Mouse (Mus musculus) induced T-regulatory cell, adult 2 months (primary cell): ENCODE results near the gene Btbd19.
A peak's percentile ranks its signal among the peaks of the same experiment; 100 is the strongest.

ENCODE experiments used
- DNase-seq: peaks from one replicate; pipeline ENCODE4 v3.0.0-alpha.2; 2012; ENCODE audit warnings: low read depth

Gene Btbd19

DNA sequence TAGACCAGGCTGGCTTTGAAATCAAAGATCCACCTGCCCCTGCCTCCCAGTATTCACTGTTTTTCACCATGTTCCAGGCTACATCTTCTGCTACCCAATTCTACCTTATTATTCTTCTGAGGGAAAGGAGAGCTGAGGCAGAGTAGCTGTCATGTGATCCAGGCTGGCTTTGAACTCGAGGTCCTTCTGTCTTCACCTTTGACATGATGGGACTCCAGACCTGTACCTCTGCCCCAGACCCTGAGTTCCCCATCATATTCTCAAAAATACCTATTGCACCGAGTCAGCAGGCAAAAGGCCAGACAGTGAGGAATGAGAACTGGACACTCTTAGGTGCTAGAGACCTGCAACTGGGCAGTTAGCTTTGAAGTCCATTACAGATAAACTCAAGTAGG lies 9.1 kb upstream of the Btbd19 start:
- no peak for DNase-seq

DNA sequence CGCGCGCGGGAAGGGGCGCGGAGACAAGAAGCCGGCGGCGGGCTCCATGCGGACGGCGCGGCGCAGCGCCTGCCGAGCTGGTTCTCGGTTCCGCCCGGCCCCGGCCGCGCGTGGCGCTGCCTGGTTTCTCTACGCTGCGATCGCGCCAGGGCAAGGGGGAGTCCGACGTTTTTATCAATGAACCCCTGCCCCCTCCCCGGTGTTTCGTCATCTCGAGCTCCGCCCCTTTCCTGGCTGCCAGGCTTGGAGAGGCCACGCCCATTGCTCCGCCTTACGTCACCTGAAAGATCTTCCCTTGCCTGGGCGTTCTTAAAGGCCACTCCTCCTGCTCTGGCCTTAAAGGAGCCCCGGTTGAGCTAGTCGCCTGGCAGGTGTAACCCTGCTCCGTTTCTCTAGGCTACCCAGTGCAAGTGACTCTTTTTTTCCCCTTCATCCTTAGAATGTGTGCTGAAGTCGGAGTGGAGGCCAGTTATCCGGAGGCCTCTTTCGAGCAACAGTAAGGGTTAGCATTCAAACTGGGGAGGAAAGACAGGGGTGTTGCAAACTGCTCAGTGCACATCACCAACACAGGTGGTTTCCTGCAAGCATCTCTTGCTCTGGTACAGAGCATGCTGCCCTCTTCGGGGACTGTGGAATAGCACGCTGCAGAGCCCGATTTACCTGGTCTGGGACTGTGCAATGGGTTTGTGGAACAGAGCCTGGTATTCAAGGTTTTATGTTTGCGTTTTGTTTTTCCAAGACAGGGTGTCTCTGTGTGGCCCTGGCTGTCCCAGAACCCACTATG lies 8.5 kb upstream of the Btbd19 start, which contains the start of gene Plk3:
Gene Plk3 (minus strand): TSS at position 147 of the 784 bp plus-strand sequence.
- peak; percentile 100 for DNase-seq

DNA sequence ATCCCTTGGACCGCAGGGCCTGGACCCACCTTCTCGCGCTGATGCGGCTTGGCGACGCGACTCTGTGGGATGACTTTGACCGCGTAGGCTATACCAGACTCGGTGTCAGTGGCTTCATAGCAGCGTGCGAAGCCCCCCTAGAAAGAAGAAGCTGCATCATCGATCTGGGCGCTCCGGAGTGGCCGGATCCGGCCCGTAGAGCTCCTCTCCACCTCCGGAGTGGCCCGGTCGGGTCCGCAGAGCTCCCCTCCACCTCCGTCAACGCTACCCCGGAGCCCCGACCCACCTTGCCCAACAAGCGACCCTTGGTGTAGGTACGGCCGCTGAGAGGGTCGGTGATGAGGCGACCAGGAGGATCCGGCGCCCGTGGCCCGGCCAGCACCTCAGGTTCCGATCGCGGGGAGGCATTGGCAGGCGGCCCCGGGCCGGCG lies 7.9 kb upstream of the Btbd19 start:
- DNase-seq: no peak

DNA sequence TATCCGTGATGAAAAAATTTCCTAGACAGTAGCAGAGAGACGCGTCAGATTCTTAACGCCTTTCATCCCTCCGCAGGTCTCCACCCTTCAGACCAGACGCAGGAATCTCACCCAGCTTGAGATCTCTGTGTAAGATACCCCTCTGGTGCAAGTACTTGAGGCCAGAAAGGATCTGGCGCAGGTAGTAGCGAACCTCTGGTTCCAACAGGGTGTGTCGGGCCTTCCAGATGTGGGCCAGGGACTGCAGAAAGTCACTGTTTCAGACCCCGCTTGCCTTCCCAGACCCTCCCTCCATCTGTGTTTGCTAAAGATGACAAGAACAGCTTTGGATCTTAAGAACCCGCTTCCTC lies 7.2 kb upstream of the Btbd19 start:
- no peak for DNase-seq

DNA sequence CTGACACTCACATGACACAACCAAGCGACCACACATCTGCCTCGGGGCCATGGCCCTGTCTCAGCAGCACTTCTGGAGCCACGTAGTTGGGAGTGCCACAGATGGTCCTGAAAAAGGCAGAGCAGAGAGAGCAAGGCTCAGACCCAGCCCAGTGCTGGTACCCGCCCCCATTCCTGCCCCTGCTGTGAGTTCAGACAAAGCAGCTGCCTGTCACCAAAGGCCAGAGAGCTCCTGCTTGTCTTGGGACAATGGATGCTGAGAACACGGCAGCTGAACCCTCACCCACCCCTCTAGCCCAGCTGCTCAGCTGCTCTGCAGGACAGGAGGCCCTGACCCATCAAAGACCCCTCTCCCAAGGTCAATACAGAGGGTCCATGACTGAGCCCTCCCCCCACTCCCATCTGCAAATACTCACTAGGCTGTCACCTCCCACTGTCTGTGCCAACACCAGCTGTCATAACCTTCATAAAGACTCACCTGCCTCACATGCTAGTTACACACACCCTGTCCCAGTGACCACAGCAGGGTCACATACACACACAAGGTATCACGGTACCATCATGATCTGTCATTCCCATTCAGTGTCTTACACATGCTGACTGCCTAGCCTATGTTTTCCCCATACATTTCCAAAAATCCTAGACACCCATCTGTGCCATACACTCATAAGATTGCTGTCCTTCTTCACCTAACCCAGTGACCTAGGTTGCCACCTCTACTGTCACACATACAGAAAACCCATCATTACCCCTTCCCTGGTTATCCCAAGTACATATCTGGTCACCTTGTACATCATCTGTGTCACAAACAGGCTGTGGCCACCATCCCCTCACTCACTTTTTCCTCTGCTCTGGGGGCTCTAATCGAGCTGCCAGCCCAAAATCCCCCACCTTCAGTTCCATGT lies 6.6 kb upstream of the Btbd19 start:
- no peak for DNase-seq

DNA sequence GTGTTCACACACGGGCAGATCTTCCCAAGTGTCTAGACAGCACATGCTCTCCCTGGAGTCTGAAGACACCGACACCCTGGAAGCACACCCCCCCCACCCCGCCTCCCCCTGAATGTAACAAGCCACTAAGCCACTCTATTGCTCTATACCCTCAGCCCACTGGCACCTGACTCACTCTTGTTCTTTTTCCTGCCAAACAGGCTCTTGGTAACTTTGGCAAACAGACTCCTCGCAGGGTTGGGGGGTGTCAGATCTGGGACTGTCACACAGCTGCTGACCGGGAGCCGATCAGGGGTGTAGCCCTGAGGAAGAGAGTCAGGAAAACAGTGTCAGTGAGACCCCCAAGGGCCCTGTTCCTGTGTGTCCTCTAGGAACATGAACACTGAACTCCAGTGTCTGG lies 5.7 kb upstream of the Btbd19 start:
- no peak for DNase-seq

DNA sequence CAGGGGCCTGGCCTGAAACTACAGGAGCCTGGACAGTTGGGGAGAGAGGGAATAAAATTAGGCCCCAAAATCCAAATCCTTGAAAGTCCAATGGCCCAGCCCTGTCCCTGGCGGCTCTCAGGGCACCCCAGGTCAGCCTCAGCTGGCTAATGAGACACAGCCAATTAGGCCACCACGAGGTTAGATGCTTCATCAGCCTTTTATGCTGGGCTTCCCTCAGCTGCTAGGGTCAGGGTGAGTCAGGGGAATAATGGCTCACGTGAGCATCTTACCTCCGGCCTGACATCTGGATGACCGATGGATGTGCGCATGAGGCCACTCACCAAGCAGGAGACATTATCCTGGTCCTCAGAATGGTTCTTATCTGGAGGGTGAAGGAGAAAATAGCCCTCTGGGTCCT lies 5.3 kb upstream of the Btbd19 start:
- no peak for DNase-seq

DNA sequence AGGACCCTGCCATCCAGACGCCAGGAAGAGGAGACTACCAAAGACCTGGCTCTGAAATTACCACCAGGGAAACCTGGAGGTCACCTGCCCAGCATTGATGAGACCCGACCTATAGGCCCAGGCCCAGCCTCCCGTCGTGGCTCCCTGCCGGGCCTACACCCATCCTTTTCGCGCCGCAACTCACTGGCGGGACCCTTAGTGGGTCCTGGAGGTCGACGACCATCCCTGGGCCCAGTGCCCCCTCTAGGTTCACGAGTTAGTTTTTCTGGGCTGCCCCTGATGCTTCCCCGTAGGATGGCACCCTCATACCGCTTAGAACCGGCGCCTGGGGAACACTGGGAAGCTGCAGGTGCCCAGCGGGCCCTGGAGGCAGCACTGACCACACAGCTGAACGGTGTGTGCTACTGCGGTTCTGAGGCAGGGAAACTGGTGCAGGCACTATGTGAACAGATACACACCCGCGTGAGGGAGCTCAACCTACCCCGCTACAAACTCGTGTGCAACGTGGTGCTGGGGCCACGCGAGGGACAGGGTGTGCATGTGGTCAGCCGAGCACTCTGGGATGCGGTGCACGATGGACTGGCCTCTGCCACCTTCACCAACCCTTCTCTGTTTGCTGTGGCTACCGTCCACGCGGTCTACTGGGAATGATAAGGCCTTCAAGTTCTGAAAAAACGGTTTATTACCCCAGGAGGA lies 2.6 kb upstream of the Btbd19 start:
- no peak for DNase-seq

DNA sequence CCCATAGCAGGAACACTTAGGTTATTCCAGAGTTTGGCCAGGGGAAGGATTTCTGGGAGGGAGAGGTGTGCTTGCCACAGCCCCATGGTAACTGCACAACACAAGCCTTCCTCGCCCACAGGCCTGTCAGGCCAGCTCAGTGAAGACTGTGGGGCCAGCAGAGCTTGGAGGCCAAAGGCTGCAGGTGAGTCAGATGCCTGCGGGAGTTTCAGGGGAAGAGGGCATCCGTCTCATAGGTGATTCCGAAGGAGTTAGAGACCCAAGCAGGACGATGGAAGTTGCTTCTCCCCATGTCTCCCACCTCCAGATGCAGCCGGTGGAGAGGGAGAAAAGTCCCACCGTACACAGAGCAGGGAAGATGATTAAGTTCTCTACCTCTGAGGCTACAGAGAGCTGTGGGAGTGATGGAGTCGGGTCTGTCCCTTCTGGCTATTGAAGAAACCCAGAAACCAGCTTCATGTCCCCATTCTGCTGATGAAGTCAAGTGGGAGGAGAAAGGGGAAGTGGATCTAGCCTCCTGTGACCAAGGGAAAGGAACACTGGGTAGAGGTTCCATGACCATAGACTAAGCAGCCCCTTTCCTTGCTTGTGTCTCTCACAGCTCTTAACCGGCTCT lies 1.3 kb upstream of the Btbd19 start, which contains the start of gene Tctex1d4:
Gene Tctex1d4 (plus strand): TSS at position 120 of the 616 bp plus-strand sequence.
- peak; percentile 64 for DNase-seq

DNA sequence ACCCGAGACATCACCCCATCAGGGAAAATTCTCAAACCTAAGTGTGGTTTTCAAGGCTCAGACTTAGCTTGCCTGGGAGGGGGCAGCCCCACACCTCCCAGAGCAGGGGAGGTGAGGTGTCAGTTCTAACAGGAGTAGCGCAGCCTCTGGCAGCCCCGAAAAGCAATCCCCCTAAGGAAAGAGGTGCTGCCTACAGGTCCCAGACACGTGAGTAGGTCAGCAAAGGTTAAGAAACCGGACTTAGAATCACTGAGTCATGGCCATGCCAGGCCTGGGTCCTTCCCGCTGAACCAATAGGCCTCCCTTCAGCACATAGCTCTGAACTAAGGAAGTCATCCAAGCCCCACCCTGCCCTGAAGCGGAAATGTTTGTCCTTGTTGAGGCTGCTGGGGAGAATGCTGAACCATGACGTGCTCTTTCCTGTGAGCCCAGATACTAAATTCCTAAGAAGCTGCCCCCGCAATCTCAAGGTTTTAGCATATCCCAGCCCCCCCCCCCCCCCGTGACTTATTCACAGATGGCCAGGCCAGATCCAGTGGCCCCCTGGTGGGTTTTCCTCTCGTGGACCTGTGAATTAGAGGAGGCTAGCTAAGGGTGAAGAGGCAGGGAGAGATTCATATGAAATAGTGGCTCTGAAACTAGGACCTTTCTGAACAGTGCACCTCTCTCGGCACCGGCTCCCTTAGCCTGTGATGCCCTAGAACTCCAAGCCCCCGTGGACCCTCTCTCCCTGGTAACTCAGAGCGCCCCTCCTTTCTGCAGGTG lies 567 bp upstream of the Btbd19 start:
- DNase-seq: peak; percentile 92

DNA sequence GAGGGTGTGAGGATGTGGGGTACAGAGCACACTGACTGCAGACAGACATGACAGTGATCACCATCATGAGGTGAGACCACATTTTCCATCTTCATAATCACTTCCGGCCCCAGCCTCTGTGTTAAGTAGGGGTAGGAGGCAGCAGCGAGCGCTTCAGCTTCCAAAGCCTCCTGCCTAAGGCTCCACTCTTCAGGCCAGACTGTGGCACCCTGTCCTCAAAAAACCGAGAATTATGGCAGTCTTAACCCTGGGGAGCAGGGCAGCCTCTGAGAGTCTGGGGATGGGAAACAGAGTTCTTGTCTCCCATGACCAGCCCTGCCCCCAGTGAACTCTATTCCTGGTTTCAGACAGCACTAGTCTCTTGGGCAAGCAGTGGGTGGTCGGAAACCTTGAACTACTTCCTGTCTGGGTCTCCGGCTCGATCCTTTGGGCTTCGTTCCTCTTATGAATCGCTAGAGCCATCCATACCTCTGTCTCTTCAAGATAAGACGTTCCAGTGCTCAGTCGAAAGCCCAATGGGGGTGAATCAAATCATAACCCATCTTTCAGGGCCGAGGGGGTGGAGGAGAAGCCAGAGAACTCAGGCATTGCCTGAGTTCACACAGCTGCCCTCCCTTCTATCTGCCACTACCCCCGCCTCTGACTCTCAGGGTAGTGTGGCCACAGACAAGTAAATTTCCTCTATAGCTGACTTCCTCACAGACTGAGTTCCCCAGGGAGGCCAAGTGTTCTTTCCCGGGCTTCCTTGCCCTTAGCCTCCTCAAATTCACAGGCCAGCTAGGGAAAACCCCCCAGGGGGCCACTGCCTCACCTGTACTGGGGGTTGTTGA lies 792 bp downstream of the Btbd19 start:
- peak; percentile 96 for DNase-seq

DNA sequence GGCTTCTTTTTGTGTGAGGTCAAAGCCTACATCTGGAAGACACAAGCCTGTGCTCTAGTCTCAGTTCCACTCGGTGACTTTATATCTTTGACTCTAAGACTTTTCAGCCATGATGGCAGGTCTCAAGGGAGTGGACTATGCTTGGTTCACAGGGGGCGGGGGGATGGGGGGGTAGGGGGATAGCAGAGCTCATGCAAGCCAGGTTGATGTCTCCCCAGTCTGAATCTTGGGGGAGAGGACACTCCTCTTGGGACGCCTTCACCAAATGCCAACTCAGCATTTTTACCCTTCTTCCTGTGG lies 1.4 kb downstream of the Btbd19 start:
- no peak for DNase-seq

DNA sequence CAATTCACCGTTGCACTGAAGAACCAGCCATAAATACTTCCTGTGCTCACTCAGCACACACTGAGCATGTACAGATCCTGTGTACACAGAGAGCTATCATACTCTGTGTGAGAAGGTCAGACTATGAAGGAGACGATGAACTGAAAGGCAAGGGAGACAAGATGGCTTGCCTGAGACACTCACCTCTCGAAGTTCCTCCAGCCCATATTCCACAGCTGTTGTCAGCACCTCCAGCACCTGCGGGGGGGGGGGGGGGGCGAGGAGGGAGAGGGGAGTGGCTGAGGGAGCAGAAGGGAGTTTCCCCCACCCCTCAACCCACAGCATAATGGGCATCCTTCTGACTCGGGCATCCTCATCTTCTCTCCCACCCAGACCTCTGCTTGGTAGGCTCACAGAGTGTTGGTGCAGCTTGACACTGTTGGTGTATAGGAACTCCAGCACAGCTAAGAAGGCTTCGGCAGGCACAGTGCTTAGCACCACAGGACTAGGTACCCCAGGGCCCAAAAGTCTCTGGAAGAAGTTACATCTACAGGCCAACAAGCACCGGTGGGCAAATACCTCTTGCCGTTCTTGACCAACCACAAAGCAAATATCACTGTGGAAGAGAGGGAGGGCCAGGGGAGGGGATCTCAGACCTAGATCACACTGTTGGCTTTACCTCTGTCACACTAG lies 1.8 kb downstream of the Btbd19 start:
- DNase-seq: peak; percentile 80

DNA sequence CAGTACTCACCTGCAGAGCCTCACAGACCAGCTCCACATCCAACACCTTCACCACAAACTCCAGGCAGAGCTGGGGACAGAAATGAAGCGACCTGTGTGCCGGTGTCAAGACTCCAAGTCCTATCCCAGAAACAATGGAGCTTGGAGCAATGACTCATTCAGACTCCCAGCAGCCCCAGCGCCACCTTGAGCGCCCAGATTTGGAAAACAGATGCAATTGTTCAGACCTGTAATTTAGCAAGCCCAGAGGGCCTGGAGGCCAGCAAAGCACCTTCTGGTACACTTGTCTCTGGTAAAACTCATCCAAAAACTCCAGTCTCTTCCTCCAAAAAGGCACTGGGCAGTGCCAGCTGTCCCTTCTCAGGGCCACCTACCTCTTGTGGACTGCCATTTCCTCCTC lies 3.3 kb downstream of the Btbd19 start:
- DNase-seq: peak; percentile 27

DNA sequence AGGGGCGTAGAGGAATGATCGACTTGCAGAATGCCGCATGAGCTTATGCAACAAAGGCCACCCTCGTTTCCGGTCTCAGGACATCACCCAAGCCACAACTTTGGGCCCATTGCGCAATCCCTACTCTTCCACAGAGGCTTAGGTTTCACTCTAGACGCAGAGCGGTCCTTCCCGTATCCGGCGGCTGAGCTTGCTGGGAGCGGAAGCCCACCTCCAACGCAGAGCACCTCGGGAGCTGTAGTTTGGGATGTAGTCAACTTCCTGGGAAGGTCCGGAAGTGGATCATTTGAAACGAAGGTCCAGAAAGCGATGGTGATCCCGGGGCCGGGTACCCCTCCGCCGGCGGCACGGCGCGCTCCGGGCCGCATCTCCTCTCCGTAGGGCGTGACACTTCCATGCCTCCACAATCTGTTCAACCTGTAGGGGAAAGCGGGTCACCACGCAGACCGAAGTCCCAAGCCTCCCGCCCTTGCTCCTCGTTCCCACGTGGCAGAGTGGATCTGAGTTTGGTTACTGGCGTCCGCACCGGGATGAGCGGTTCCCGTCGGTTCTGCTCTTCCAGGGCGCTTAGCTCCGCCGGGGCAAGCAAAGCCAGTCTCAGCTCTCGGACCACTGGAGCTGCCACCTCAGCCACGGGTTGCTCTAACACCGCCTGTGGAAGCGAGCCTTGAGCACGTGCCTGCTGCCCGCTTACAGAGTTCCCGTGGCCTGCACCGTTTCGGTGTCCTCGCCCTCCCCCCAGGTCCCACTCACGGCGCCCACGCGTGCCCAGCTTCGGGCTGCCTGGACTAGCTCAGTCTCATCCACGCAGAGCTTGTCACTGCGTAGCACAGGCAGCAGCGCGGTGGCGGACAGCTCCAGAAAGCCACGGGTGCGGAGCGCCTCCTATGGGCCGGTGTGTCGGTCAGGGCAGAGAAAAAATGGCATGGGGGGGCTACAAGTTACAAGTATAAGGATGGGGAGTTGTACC lies 4.8 kb downstream of the Btbd19 start:
- DNase-seq: peak; percentile 94

DNA sequence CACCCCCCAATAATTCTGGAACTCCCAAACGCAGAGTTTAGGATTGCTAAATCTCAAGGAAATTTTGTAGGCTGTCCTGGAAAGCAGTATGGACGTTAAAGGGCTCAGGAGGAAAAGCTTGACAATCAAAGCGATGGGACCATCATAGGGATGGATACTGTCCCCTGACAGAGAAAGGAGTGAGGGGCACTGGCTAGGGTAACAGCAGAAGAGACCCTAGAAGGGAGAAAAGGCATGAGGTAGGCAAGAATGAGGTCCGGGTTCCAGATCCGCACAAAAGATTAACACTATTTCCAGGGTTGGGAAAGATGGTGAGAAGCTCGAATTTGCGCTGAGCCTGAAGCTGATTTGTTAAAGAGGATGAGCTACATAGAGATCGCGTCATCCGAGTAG lies 5.5 kb downstream of the Btbd19 start:
- DNase-seq: no peak

DNA sequence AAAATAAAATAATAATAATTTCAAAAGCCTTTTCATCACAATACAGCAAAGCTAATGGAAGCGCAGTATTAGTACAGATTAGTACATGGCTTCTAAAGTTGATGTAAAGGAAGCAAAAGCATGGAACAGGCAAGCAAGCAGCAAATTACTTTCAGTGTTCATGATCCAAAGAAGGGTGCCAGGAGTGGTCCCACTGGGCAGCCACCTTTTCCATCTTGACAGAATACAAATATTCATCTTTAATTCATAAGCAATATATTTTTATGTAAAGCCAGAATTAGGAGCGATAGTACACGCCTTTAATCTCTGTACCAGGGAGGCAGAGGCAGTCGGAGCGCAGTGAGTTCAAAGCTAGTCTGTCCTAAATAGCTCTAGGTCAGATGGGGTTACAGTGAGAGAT lies 5.9 kb downstream of the Btbd19 start:
- DNase-seq: no peak

DNA sequence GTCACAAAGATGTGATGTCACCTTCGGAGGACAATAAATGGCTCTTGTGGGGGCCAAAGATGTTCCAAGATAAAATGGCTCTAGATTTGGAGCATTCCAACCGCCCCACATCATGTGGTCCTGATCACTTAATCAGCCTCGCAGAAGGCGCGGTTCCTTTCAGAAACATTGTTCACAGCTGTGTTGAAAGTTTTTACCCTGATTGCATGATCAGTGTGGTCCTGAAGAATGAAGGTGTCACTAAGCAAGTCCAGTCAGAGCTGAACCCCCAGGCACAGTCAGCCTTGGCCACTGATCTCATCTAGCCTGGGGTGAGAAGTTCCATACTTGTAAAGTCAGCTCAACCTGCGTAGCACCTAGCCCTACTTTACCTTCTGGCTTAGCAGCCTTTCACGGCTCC lies 7.6 kb downstream of the Btbd19 start:
- DNase-seq: no peak

DNA sequence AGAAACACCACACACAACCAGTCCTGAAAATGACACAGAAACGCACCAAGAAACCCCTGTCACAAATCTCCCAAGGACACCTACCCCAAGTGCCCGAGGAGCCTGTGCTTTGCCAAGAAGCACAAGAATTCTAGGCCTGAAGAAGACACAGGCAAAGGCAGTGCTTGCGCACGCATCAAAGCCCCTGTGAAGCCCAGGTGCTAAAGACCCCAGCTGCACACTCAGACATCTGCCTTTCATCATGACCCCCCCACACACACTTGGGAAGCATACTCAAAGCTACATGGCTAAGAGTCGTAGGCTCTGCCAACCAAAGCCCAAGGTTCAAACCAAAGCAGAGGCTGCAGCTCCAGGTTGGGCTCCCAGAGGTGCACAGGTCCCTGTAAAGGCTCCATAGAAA lies 9.9 kb downstream of the Btbd19 start:
- no peak for DNase-seq
